Mouse (Mus musculus) cerebellum, adult 2 months (tissue): ENCODE measurements around the gene Eloa.

Experiments
- CTCF ChIP-seq: fragments of 200-500 bp; IDR thresholded peaks from 2 replicates; pipeline ENCODE4 v1.5.1; 2011; ENCODE audit warnings: low read depth, mild to moderate bottlenecking, control low read depth, low read length, moderate library complexity, borderline replicate concordance; ENCODE audit not compliant: insufficient read depth
- POLR2A ChIP-seq: fragments of 200-500 bp; IDR thresholded peaks from 2 replicates; pipeline ENCODE4 v1.6.1; 2011; ENCODE audit warnings: low read length, control low read depth, borderline replicate concordance; ENCODE audit not compliant: insufficient read depth

DNA sequence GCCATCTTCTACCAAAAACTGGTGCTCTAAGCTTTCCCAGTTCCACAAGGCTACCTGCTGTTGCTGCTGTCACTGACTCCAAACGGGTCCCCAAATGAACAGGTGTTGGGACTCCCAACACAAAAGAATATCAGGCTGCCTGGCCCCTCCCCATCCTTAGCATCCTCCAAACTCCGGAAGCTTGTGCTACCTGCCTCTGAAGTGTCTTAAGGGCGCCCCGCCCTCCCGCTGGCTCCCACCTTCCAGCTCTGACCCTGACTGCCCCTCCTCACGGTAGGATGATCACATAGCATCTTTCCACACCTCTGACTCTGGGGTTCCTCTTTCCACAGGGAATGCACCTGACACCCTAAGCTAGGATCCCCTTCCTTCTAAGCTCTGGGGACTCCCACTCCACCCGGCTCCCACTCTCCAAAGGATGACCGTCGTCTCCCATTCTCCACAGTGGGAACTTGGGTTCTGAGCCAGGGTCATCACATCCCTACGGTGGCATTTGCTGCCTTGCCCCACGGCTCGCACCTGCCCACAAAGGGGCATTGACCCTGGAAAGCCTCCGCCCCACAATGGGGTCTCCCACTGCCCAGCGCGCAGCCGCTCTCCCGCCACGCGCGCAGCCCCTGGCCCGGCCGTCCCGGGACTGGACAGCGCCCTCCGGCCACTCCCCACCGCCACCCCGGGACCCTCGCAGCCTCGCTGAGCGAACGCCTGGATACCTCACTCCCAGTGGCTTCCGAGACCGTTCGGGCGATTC is 49.6 kb downstream of the Eloa start:
- TF ChIP-seq POLR2A (no peak), CTCF (no peak)
